In the genomic region with DNA sequence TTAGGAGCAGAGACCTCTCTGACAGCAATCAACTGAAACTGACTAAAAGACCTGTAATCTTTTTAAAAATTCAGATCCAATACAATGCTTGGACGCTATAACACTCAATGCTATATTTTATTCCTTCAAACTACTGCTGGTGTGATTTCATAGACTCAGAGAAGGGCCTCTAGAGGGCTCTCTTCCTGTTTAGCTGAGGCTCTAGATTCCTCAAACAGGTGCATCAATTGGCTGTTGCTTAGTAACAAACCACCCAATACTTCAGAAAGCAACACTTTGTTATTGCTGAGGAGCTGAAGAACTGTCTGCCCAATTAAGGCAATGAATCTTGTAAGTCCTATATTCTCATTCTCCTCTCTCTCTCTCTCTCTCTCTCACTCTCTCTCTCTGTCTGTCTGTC, we compare ENCODE assay signal across 13 mouse cellular contexts. TPM values are rescaled to one million over a fixed set of nuclear protein-coding genes. Genes with fewer than 3 reads are reported as not detected.
DNase-seq lines count a peak whose midpoint lies in the region; ATAC-seq and TF ChIP-seq lines count a peak whose summit lies in the region.
"Had no signal": no experiment of that assay in that cellular context is flagged by ENCODE, and none has a peak within 500 bp of the region (broad histone marks: within the 10 kb centered on the region; RNA-seq: fewer than 3 reads in every experiment).

No protein-coding gene starts in this region.

- DNase-seq in left cerebral cortex, adult 2 months (ENCODE audit: extremely low spot score in 1 of 2, low spot score in 2 of 2) = no peak
- DNase-seq in left cerebral cortex, postnatal 10 days (ENCODE audit: extremely low spot score in 1 of 2, low spot score in 2 of 2) = no peak
- DNase-seq in CD8-positive naive resting alpha-beta T cell, adult 2 months (ENCODE audit: low read depth in 2 of 2, low spot score in 2 of 2) = peak; percentile 65 to 71
- peak; percentile 60 for DNase-seq in brain, adult 2 months (ENCODE audit: low read depth, low spot score)
- no peak for DNase-seq in cerebellum, postnatal 25 days
- no peak for DNase-seq in cerebellum, adult 9-10 months
- DNase-seq: adrenal gland, postnatal 36 days; cerebellum, adult 8-10 months; kidney, postnatal 36 days; lung, adult 18-20 months had no signal

- peak; percentile 83 for ATAC-seq in neutrophil, adult 5-6 weeks (ENCODE audit: extremely low read depth, insufficient number of reproducible peaks, low FRiP score, poor library complexity, severe bottlenecking)

- intact Hi-C loops in left cerebral cortex, adult 2 months (cut with DNase I) = no loop called here
- intact Hi-C loops in left cerebral cortex, postnatal 10 days (cut with DNase I) = no loop called here

- peak; percentile 32 for TF ChIP-seq CTCF in left cerebral cortex, adult 2 months (IDR thresholded peaks at IDR 0.05)

- no peak overlapping the region for H3K27ac ChIP-seq in left cerebral cortex, adult 2 months
- H3K27ac ChIP-seq: limb, embryonic 10.5 days; midbrain, embryonic 12.5 days had no signal

- H3K4me3 ChIP-seq in left cerebral cortex, adult 2 months = no peak overlapping the region
- H3K4me3 ChIP-seq: limb, embryonic 10.5 days; midbrain, embryonic 12.5 days had no signal

RNA-seq across cellular contexts. Expression of gene Dock10, which starts 30.1 kb away (rescaled TPM):
- total RNA-seq in left cerebral cortex, adult 2 months (2021) = 10 to 100 TPM; 22.5 to 28.2 TPM
- 10 to 100 TPM; 13.4 to 16.6 TPM for total RNA-seq in left cerebral cortex, postnatal 10 days (2021)
- total RNA-seq in neutrophil, adult 5-6 weeks (2017) = 186 and 187 TPM in 2 replicates

Comparison
In these comparisons a context has a peak if more than half of its experiments do, and no peak if none do; other contexts are left out.
1. DNase-seq: peak in CD8-positive naive resting alpha-beta T cell, adult 2 months (2 of 2) and brain, adult 2 months (single experiment); none in left cerebral cortex, adult 2 months (0 of 2), left cerebral cortex, postnatal 10 days (0 of 2), cerebellum, postnatal 25 days (0 of 2) and cerebellum, adult 9-10 months (single experiment).